Mouse (Mus musculus): ENCODE results near the gene Sox10. TPM values are rescaled to one million over a fixed set of nuclear protein-coding genes. Genes with fewer than 3 reads are reported as not detected.

Gene Sox10
- polyA plus RNA-seq, 1 experiment = not detected

GRCm38 (mm10) chr15:79202575-79202974 is 37.5 kb upstream of the Sox10 start:
- H3K27me3 ChIP-seq (ENCODE audit: control insufficient read depth, insufficient read depth, insufficient read length) = peaks cover 85% of the 10 kb centered on the region
- TF ChIP-seq MYOD1 (IDR thresholded peaks at IDR 0.05; ENCODE audit: control insufficient read depth, insufficient read length, low read depth) = no peak
- TF ChIP-seq USF1 (IDR thresholded peaks at IDR 0.05; ENCODE audit: low read depth) = no peak
- TF ChIP-seq FOSL1 (IDR thresholded peaks at IDR 0.05; ENCODE audit: insufficient read depth, low read length, poor library complexity, severe bottlenecking) = no peak
- no peak for TF ChIP-seq MYOG (IDR thresholded peaks at IDR 0.05; ENCODE audit: control insufficient read depth, extremely low read depth, insufficient read length)
- no peak for TF ChIP-seq CTCF (IDR thresholded peaks at IDR 0.05; ENCODE audit: control insufficient read depth, insufficient read depth, insufficient read length)
- no peak for TF ChIP-seq CEBPB (IDR thresholded peaks at IDR 0.05; ENCODE audit: low read depth)
- TF ChIP-seq MAX (IDR thresholded peaks at IDR 0.05) = no peak
- H3ac ChIP-seq (ENCODE audit: control insufficient read depth, insufficient read length, low read depth) = no peak overlapping the region
- no peaks in the 10 kb centered on the region for H3K36me3 ChIP-seq (ENCODE audit: control insufficient read depth, insufficient read depth)
- H3K79me2 ChIP-seq (ENCODE audit: control insufficient read depth, insufficient read depth) = no peaks in the 10 kb centered on the region
- H3K4me3 ChIP-seq (ENCODE audit: insufficient read depth, poor library complexity, severe bottlenecking) = no peak overlapping the region
- H3K79me3 ChIP-seq (ENCODE audit: low read depth) = no peaks in the 10 kb centered on the region

DNA sequence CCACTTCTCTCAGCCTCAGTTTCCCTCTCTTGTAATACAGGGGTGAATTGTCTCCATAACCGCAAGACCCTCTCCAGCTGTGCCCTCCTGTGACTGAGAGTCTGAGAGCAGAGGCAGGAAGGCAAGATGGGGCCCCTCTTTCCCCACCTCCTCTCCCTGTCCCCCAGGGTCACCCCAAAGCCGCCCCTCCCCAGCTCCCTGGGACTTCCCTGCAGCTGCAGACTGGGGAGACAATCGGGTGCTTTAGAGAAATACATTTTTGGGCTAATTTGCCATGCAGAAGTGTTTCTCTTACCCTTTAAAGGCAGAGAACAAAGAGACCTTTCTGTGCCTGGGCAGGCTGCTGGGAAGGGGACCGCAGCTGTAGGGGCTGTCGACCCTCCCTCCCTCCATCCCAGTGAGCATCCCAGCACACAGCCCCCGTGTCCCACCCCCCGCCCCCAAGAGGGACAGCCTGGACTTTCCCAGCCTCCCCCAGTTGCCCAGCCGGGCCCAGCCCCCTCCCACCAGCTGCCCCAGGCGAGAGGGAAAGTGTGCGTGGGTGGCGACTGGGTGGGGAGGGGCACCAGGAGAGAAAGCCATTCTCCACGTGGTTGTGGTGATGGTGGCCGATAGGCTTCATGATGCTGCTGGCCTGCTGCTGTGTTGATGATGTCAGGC is 36.6 kb upstream of the Sox10 start:
- no peak overlapping the region for H3K4me3 ChIP-seq (ENCODE audit: insufficient read depth, poor library complexity, severe bottlenecking)
- TF ChIP-seq MYOD1 (IDR thresholded peaks at IDR 0.05; ENCODE audit: control insufficient read depth, insufficient read length, low read depth) = no peak
- TF ChIP-seq CTCF (IDR thresholded peaks at IDR 0.05; ENCODE audit: control insufficient read depth, insufficient read depth, insufficient read length) = no peak
- no peak for TF ChIP-seq MYOG (IDR thresholded peaks at IDR 0.05; ENCODE audit: control insufficient read depth, extremely low read depth, insufficient read length)
- TF ChIP-seq USF1 (IDR thresholded peaks at IDR 0.05; ENCODE audit: low read depth) = no peak
- no peak for TF ChIP-seq MAX (IDR thresholded peaks at IDR 0.05)

DNA sequence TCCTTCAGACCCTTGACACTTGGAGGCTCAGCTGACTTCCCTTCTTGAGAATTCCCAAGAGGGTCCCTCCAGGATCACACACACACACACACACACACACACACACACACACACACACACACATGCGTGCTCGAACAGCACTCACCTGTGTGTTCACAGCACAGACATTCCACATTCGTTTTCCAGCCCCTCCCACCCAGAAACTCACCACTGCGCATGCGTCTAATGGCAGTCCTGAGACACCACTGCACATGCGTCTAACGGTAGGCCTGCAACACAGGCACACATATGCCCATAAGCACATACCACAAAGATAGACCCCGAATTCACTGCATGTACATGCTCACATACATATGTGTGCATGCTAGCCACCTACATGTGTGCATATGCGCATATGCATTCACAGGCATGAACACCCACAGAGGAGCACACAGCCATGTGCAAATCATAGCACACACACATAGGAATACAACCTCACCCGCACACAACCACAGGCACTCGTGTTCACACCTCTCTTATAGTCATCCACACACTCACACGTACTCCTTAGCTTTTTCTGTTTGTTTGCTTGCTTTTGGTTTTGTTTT is 34.4 kb upstream of the Sox10 start:
- no peak overlapping the region for H3K4me3 ChIP-seq (ENCODE audit: insufficient read depth, poor library complexity, severe bottlenecking)
- no peaks in the 10 kb centered on the region for H3K79me3 ChIP-seq (ENCODE audit: low read depth)
- no peaks in the 10 kb centered on the region for H3K79me2 ChIP-seq (ENCODE audit: control insufficient read depth, insufficient read depth)
- H3K27me3 ChIP-seq (ENCODE audit: control insufficient read depth, insufficient read depth, insufficient read length) = peaks cover 85% of the 10 kb centered on the region
- H3K36me3 ChIP-seq (ENCODE audit: control insufficient read depth, insufficient read depth) = no peaks in the 10 kb centered on the region
- no peak overlapping the region for H3ac ChIP-seq (ENCODE audit: control insufficient read depth, insufficient read length, low read depth)
- TF ChIP-seq CTCF (IDR thresholded peaks at IDR 0.05; ENCODE audit: control insufficient read depth, insufficient read depth, insufficient read length) (no peak), MYOG (IDR thresholded peaks at IDR 0.05; ENCODE audit: control insufficient read depth, extremely low read depth, insufficient read length) (no peak), CEBPB (IDR thresholded peaks at IDR 0.05; ENCODE audit: low read depth) (no peak)

More for the DNA sequence above, 36.6 kb upstream of the Sox10 start:
- H3K79me2 ChIP-seq (ENCODE audit: control insufficient read depth, insufficient read depth) = no peaks in the 10 kb centered on the region
- no peak overlapping the region for H3ac ChIP-seq (ENCODE audit: control insufficient read depth, insufficient read length, low read depth)
- H3K27me3 ChIP-seq (ENCODE audit: control insufficient read depth, insufficient read depth, insufficient read length) = peaks cover 86% of the 10 kb centered on the region
- H3K36me3 ChIP-seq (ENCODE audit: control insufficient read depth, insufficient read depth) = no peaks in the 10 kb centered on the region
- no peaks in the 10 kb centered on the region for H3K79me3 ChIP-seq (ENCODE audit: low read depth)

DNA sequence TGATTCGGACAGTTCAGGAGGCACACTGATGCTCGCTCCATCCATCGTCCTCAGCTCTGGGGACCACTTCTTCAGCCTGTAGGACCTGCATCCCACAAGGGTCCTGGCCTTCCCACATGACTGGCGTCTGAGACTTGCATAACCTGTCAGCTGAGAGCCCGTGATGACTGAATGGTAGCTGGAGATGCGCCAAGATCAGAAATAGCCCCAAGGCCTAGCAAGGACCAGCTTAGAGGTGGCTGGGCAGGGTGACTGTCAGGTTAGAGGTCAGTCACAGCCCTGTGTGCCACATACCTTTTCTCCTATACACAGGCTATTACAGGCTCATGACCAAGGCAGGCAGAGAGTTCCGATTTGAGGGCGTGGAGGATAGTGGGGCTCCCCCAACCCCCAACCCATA is 30.5 kb upstream of the Sox10 start:
- no peaks in the 10 kb centered on the region for H3K79me2 ChIP-seq (ENCODE audit: control insufficient read depth, insufficient read depth)
- H3K36me3 ChIP-seq (ENCODE audit: control insufficient read depth, insufficient read depth) = no peaks in the 10 kb centered on the region
- TF ChIP-seq USF1 (IDR thresholded peaks at IDR 0.05; ENCODE audit: low read depth) = no peak
- no peak for TF ChIP-seq CTCF (IDR thresholded peaks at IDR 0.05; ENCODE audit: control insufficient read depth, insufficient read depth, insufficient read length)
- TF ChIP-seq MYOD1 (IDR thresholded peaks at IDR 0.05; ENCODE audit: control insufficient read depth, insufficient read length, low read depth) = no peak
- no peak for TF ChIP-seq MAX (IDR thresholded peaks at IDR 0.05)
- no peak for TF ChIP-seq MYOG (IDR thresholded peaks at IDR 0.05; ENCODE audit: control insufficient read depth, extremely low read depth, insufficient read length)
- no peak for TF ChIP-seq CEBPB (IDR thresholded peaks at IDR 0.05; ENCODE audit: low read depth)
- no peak for TF ChIP-seq FOSL1 (IDR thresholded peaks at IDR 0.05; ENCODE audit: insufficient read depth, low read length, poor library complexity, severe bottlenecking)
- H3K79me3 ChIP-seq (ENCODE audit: low read depth) = no peaks in the 10 kb centered on the region
- H3ac ChIP-seq (ENCODE audit: control insufficient read depth, insufficient read length, low read depth) = no peak overlapping the region
- peaks cover 75% of the 10 kb centered on the region for H3K27me3 ChIP-seq (ENCODE audit: control insufficient read depth, insufficient read depth, insufficient read length)
- H3K4me3 ChIP-seq (ENCODE audit: insufficient read depth, poor library complexity, severe bottlenecking) = no peak overlapping the region

DNA sequence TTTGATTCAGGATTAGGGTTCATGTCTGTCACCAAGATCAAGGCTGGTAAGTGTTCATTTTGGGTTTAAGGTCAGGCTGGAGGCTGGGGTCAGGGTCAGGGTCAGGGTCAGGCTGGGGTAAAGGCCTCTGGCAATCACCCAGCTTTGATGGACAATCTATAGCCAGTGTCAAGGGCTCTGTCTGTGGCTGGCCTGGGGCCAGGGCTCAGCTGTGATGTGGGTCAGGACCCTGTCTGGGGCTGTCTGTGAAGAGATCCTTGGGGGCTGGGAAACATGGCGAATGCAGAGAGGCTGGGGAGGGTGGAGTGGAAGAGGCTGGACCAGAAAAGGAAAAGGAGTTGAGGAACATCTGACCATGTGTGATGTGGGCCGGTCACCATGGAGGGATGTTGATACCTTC is 29.9 kb upstream of the Sox10 start:
- Histone ChIP-seq H3K4me3 (ENCODE audit: insufficient read depth, poor library complexity, severe bottlenecking) (no peak overlapping the region), H3ac (ENCODE audit: control insufficient read depth, insufficient read length, low read depth) (no peak overlapping the region), H3K27me3 (ENCODE audit: control insufficient read depth, insufficient read depth, insufficient read length) (peaks cover 72% of the 10 kb centered on the region), H3K36me3 (ENCODE audit: control insufficient read depth, insufficient read depth) (no peaks in the 10 kb centered on the region), H3K79me2 (ENCODE audit: control insufficient read depth, insufficient read depth) (no peaks in the 10 kb centered on the region), H3K79me3 (ENCODE audit: low read depth) (no peaks in the 10 kb centered on the region)
- TF ChIP-seq MAX (IDR thresholded peaks at IDR 0.05) (no peak), MYOG (IDR thresholded peaks at IDR 0.05; ENCODE audit: control insufficient read depth, extremely low read depth, insufficient read length) (no peak), CTCF (IDR thresholded peaks at IDR 0.05; ENCODE audit: control insufficient read depth, insufficient read depth, insufficient read length) (no peak), FOSL1 (IDR thresholded peaks at IDR 0.05; ENCODE audit: insufficient read depth, low read length, poor library complexity, severe bottlenecking) (no peak), CEBPB (IDR thresholded peaks at IDR 0.05; ENCODE audit: low read depth) (no peak), USF1 (IDR thresholded peaks at IDR 0.05; ENCODE audit: low read depth) (no peak), MYOD1 (IDR thresholded peaks at IDR 0.05; ENCODE audit: control insufficient read depth, insufficient read length, low read depth) (no peak)

DNA sequence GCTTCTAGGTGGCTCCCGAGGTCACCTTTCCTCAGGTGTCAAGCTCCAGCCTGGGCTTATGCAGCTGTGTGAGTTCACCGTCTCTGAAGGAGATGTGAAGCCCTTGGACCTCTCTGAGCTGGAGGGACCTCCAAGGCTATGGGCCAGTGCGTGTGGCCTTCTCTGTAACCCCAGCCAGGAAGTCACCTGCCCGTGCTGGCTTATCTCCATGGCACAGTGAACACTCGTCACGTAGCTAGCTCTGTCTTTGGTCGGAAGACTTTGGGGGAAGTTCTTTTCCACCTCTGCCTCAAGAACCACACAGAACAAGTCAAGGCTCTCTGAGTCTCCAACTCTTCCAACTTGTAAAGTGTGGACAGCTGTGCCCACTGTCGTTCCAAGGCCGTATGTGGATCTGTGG is 29.0 kb upstream of the Sox10 start:
- Histone ChIP-seq H3K27me3 (ENCODE audit: control insufficient read depth, insufficient read depth, insufficient read length) (peaks cover 63% of the 10 kb centered on the region), H3K36me3 (ENCODE audit: control insufficient read depth, insufficient read depth) (no peaks in the 10 kb centered on the region), H3K79me2 (ENCODE audit: control insufficient read depth, insufficient read depth) (no peaks in the 10 kb centered on the region), H3ac (ENCODE audit: control insufficient read depth, insufficient read length, low read depth) (no peak overlapping the region), H3K4me3 (ENCODE audit: insufficient read depth, poor library complexity, severe bottlenecking) (no peak overlapping the region), H3K79me3 (ENCODE audit: low read depth) (no peaks in the 10 kb centered on the region)
- no peak for TF ChIP-seq MYOD1 (IDR thresholded peaks at IDR 0.05; ENCODE audit: control insufficient read depth, insufficient read length, low read depth)
- TF ChIP-seq CTCF (IDR thresholded peaks at IDR 0.05; ENCODE audit: control insufficient read depth, insufficient read depth, insufficient read length) = no peak
- no peak for TF ChIP-seq FOSL1 (IDR thresholded peaks at IDR 0.05; ENCODE audit: insufficient read depth, low read length, poor library complexity, severe bottlenecking)
- TF ChIP-seq MYOG (IDR thresholded peaks at IDR 0.05; ENCODE audit: control insufficient read depth, extremely low read depth, insufficient read length) = no peak
- no peak for TF ChIP-seq USF1 (IDR thresholded peaks at IDR 0.05; ENCODE audit: low read depth)
- TF ChIP-seq CEBPB (IDR thresholded peaks at IDR 0.05; ENCODE audit: low read depth) = no peak
- TF ChIP-seq MAX (IDR thresholded peaks at IDR 0.05) = no peak

Measured in C2C12 (cell line).